Mouse (Mus musculus) layer of hippocampus, postnatal 10 days (tissue): Measurements from ENCODE around the gene Snrpd2. TPM values are rescaled to one million over a fixed set of nuclear protein-coding genes. Genes with fewer than 3 reads are reported as not detected.
"Not testable (repeated sequence)": the region's sequence is repeated elsewhere in the genome, so short reads cannot be mapped to it uniquely, and the experiment has no call there.

Experiments
- DNase-seq, 2 experiments: peaks; one replicate each; pipeline ENCODE4 v3.0.0; 2021; ENCODE audit warnings: low spot score in 2 of 2
- total RNA-seq, 2 experiments: library from RNA; stranded (reverse); gene quantifications; 2 replicates each; pipeline ENCODE4 v1.2.3; 2021

The Snrpd2 gene
- total RNA-seq, 2 experiments from 2014 or later, result 94.1 to 100 TPM

- no peak for DNase-seq
Observed at GRCm38 (mm10) chr7:19148180-19148874, 1.2 kb upstream of the Snrpd2 start.

- DNase-seq, result peak; percentile 97
Observed at GRCm38 (mm10) chr7:19148875-19149541, 514 bp upstream of the Snrpd2 start, which contains the start of gene Qpctl. Gene Qpctl, minus strand, starts transcription at chr7:19149291.

- not testable (repeated sequence) for DNase-seq
Observed at GRCm38 (mm10) chr7:19151121-19151520, 1.6 kb downstream of the Snrpd2 start.

GRCm38 (mm10) chr7:19154796-19155195 is 5.3 kb downstream of the Snrpd2 start:
- DNase-seq, result no peak

- no peak for DNase-seq
Observed at GRCm38 (mm10) chr7:19155825-19156475, 6.4 kb downstream of the Snrpd2 start.

- peak; percentile 95 to 96 for DNase-seq
Observed at GRCm38 (mm10) chr7:19157160-19157800, 7.8 kb downstream of the Snrpd2 start.

GRCm38 (mm10) chr7:19158601-19159000 is 9.1 kb downstream of the Snrpd2 start:
- DNase-seq, result no peak

GRCm38 (mm10) chr7:19159411-19159810 is 9.9 kb downstream of the Snrpd2 start:
- no peak for DNase-seq

GRCm38 (mm10) chr7:19160115-19160514 is 10.6 kb downstream of the Snrpd2 start:
- no peak for DNase-seq

- no peak for DNase-seq
Observed at GRCm38 (mm10) chr7:19162928-19163327, 13.4 kb downstream of the Snrpd2 start.

- no peak for DNase-seq
Observed at GRCm38 (mm10) chr7:19163752-19164151, 14.2 kb downstream of the Snrpd2 start.

GRCm38 (mm10) chr7:19164189-19164588 is 14.7 kb downstream of the Snrpd2 start:
- DNase-seq, result no peak

- DNase-seq, result no peak
Observed at GRCm38 (mm10) chr7:19164978-19165377, 15.5 kb downstream of the Snrpd2 start.

GRCm38 (mm10) chr7:19165656-19166423 is 16.3 kb downstream of the Snrpd2 start, which contains the start of gene Gipr:
Gene Gipr, minus strand, starts transcription at chr7:19166127.
- DNase-seq, result no peak

GRCm38 (mm10) chr7:19166990-19167389 is 17.5 kb downstream of the Snrpd2 start:
- DNase-seq, result no peak

- no peak for DNase-seq
Observed at GRCm38 (mm10) chr7:19169506-19169905, 20.0 kb downstream of the Snrpd2 start.

- peak; percentile 34 to 48 for DNase-seq
Observed at GRCm38 (mm10) chr7:19170142-19170541, 20.6 kb downstream of the Snrpd2 start.

- no peak for DNase-seq
Observed at GRCm38 (mm10) chr7:19171831-19172230, 22.3 kb downstream of the Snrpd2 start.

GRCm38 (mm10) chr7:19172874-19173273 is 23.4 kb downstream of the Snrpd2 start:
- peak; percentile 91 to 94 for DNase-seq

- peak; percentile 75 to 78 for DNase-seq
Observed at GRCm38 (mm10) chr7:19175708-19176515, 26.4 kb downstream of the Snrpd2 start, which contains the start of gene Eml2. Gene Eml2, plus strand, starts transcription at chr7:19176421.
